Mouse (Mus musculus) adrenal gland, postnatal 10 days (tissue): ENCODE measurements around the gene Tmem269. TPM values are rescaled to one million over a fixed set of nuclear protein-coding genes. Genes with fewer than 3 reads are reported as not detected.

Source experiments
- DNase-seq: peaks from one replicate; pipeline ENCODE4 v3.0.0; 2021; ENCODE audit warnings: mixed read lengths
- total RNA-seq, 2 experiments: library from RNA; stranded (reverse); gene quantifications; 2 replicates each; pipeline ENCODE4 v1.2.3; 2021

Gene Tmem269
- total RNA-seq, 2 experiments from 2014 or later, result 0.27 to 0.39 TPM

GRCm38 (mm10) chr4:119180133-119180707, 37.8 kb downstream of the Tmem269 start:
- no peak for DNase-seq

- DNase-seq, result no peak
These were observed 39.7 kb downstream of the Tmem269 start for GRCm38 (mm10) chr4:119178331-119178730.

GRCm38 (mm10) chr4:119177702-119178101, 40.3 kb downstream of the Tmem269 start:
- no peak for DNase-seq

GRCm38 (mm10) chr4:119173851-119174453, 44.1 kb downstream of the Tmem269 start, which contains the start of gene Zfp691:
Gene Zfp691 (minus strand): TSS chr4:119174195.
- peak; percentile 94 for DNase-seq

GRCm38 (mm10) chr4:119172919-119173650, 44.9 kb downstream of the Tmem269 start:
- DNase-seq, result no peak

- DNase-seq, result peak; percentile 89
These were observed 50.4 kb downstream of the Tmem269 start for GRCm38 (mm10) chr4:119167663-119168062.

- no peak for DNase-seq
These were observed 50.9 kb downstream of the Tmem269 start for GRCm38 (mm10) chr4:119167068-119167467.

- no peak for DNase-seq
These were observed 52.1 kb downstream of the Tmem269 start for GRCm38 (mm10) chr4:119165916-119166315.

- no peak for DNase-seq
These were observed 55.0 kb downstream of the Tmem269 start for GRCm38 (mm10) chr4:119162990-119163389.

- DNase-seq, result no peak
These were observed 56.7 kb downstream of the Tmem269 start for GRCm38 (mm10) chr4:119161358-119161757.

- DNase-seq, result no peak
These were observed 60.1 kb downstream of the Tmem269 start for GRCm38 (mm10) chr4:119157891-119158290.

GRCm38 (mm10) chr4:119157186-119157585, 60.8 kb downstream of the Tmem269 start:
- DNase-seq, result peak; percentile 85

Other genes starting within 250 kb of the Tmem269 start
- gene Slc2a1, start 109.5 kb downstream of the Tmem269 start, total RNA-seq, result 10 to 100 TPM in 1 of 2 experiments, 1 to 10 TPM in 1; 9.1 to 12.9 TPM
- 10 to 100 TPM; 13.5 to 15.9 TPM for gene Zfp691, start 44.0 kb downstream of the Tmem269 start, total RNA-seq
- 1 to 10 TPM; 4.9 to 7.5 TPM for gene Ermap, start 28.2 kb downstream of the Tmem269 start, total RNA-seq
- 10 to 100 TPM; 24.6 to 27.8 TPM for gene Svbp, start 22.9 kb downstream of the Tmem269 start, total RNA-seq
- 10 to 100 TPM; 24.9 to 25.6 TPM for gene AU022252, start 14.5 kb upstream of the Tmem269 start, total RNA-seq
- 10 to 100 TPM; 26.2 to 29.3 TPM for gene P3h1, start 14.7 kb upstream of the Tmem269 start, total RNA-seq
- gene Cldn19, start 37.2 kb upstream of the Tmem269 start, total RNA-seq, result under 1 TPM; 0.54 to 0.64 TPM
- gene Ybx1, start 76.4 kb upstream of the Tmem269 start, total RNA-seq, result 100 to 1,000 TPM; 521 to 559 TPM
- gene Ppih, start 102.3 kb upstream of the Tmem269 start, total RNA-seq, result 10 to 100 TPM; 20.3 to 26.3 TPM
- gene Ccdc30, start 197.3 kb upstream of the Tmem269 start, total RNA-seq, result 10 to 100 TPM in 1 of 2 experiments, 1 to 10 TPM in 1; 6.7 to 10.5 TPM
- gene Ppcs, start 204.2 kb upstream of the Tmem269 start, total RNA-seq, result 10 to 100 TPM; 28.8 to 33.2 TPM
- 1 to 10 TPM; 1.9 to 2.6 TPM for gene Zmynd12, start 204.6 kb upstream of the Tmem269 start, total RNA-seq